34 mouse cellular contexts compared by ENCODE assay signal in the genomic region with DNA sequence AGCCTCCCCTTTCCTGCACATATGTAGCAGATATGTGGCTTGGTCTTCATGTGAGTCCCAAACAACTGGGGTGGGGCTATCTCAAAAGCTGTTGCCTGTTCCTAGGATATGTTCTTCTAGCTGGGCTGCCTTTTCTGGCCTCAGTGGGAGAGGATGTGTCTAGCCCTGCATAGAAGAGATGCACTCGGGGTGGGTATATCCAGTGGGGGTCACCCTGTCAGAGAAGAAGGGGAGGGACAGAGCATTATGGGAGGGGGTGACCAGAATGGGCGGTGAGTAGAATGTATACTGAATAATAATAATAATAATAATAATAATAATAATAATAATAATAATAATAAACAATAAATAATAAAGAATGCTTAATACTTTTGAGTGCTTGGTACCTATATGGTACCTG. TPM values are rescaled to one million over a fixed set of nuclear protein-coding genes. Genes with fewer than 3 reads are reported as not detected.
"Had no signal": no experiment of that assay in that cellular context is flagged by ENCODE, and none has a peak within 500 bp of the region (broad histone marks: within the 10 kb centered on the region; RNA-seq: fewer than 3 reads in every experiment).

No protein-coding gene starts in this region.

- H3K9ac ChIP-seq: embryonic facial prominence, embryonic 12.5 days; embryonic facial prominence, embryonic 13.5 days; embryonic facial prominence, embryonic 15.5 days; forebrain, embryonic 12.5 days; forebrain, embryonic 13.5 days; forebrain, embryonic 15.5 days; forebrain, postnatal 0 days had no signal

- ATAC-seq: forebrain, embryonic 13.5 days; forebrain, embryonic 14.5 days; forebrain, embryonic 15.5 days; forebrain, embryonic 16.5 days; forebrain, postnatal 0 days had no signal

- H3K4me2 ChIP-seq: embryonic facial prominence, embryonic 12.5 days; embryonic facial prominence, embryonic 13.5 days; embryonic facial prominence, embryonic 15.5 days; forebrain, embryonic 12.5 days; forebrain, embryonic 13.5 days; forebrain, embryonic 15.5 days had no signal

- DNase-seq: cerebellum, adult 2 months; cerebellum, adult 8-10 months; cerebellum, adult 9-10 months; cerebellum, adult 9-11 months; cerebellum, postnatal 10 days; cerebellum, postnatal 14 days; cerebellum, postnatal 25 days; cerebellum, postnatal 36 days; embryo, embryonic 11 days; forebrain, postnatal 0 days; gastrocnemius, adult 2 months; gastrocnemius, postnatal 10 days; gastrocnemius, postnatal 14 days; gastrocnemius, postnatal 25 days; gastrocnemius, postnatal 36 days; heart, adult 11 months; heart, adult 18-20 months had no signal

- H3K27me3 ChIP-seq: embryonic facial prominence, embryonic 12.5 days; embryonic facial prominence, embryonic 13.5 days; embryonic facial prominence, embryonic 15.5 days; forebrain, embryonic 12.5 days; forebrain, embryonic 13.5 days; forebrain, embryonic 15.5 days had no signal

- H3K4me1 ChIP-seq: embryonic facial prominence, embryonic 10.5 days; embryonic facial prominence, embryonic 12.5 days; embryonic facial prominence, embryonic 13.5 days; embryonic facial prominence, embryonic 15.5 days; forebrain, embryonic 10.5 days; forebrain, embryonic 12.5 days; forebrain, embryonic 13.5 days; forebrain, embryonic 15.5 days had no signal

- H3K27ac ChIP-seq: embryonic facial prominence, embryonic 10.5 days; embryonic facial prominence, embryonic 12.5 days; embryonic facial prominence, embryonic 13.5 days; embryonic facial prominence, embryonic 15.5 days; forebrain, embryonic 10.5 days; forebrain, embryonic 12.5 days; forebrain, embryonic 13.5 days; forebrain, embryonic 15.5 days; gastrocnemius, adult 2 months had no signal

- H3K4me3 ChIP-seq: embryonic facial prominence, embryonic 10.5 days; embryonic facial prominence, embryonic 12.5 days; embryonic facial prominence, embryonic 13.5 days; embryonic facial prominence, embryonic 15.5 days; erythroblast, embryonic 14.5 days; forebrain, embryonic 10.5 days; forebrain, embryonic 12.5 days; forebrain, embryonic 13.5 days; forebrain, embryonic 15.5 days; gastrocnemius, adult 2 months had no signal

- H3K36me3 ChIP-seq: embryonic facial prominence, embryonic 10.5 days; embryonic facial prominence, embryonic 12.5 days; embryonic facial prominence, embryonic 13.5 days; embryonic facial prominence, embryonic 15.5 days; forebrain, embryonic 10.5 days; forebrain, embryonic 12.5 days; forebrain, embryonic 15.5 days had no signal

- H3K9me3 ChIP-seq: embryonic facial prominence, embryonic 10.5 days; embryonic facial prominence, embryonic 12.5 days; embryonic facial prominence, embryonic 13.5 days; embryonic facial prominence, embryonic 15.5 days; forebrain, embryonic 10.5 days; forebrain, embryonic 12.5 days; forebrain, embryonic 13.5 days; forebrain, embryonic 15.5 days had no signal

RNA-seq across cellular contexts. Expression of a gene that starts 57.8 kb away (rescaled TPM):
- total RNA-seq: common myeloid progenitor, adult 5-6 weeks; forebrain, postnatal 0 days; gastrocnemius, adult 2 months; gastrocnemius, adult 8-10 months; gastrocnemius, postnatal 25 days; granulocyte monocyte progenitor cell, adult 5-6 weeks had no signal
- polyA plus RNA-seq: cerebellum, adult 2 months; cortical plate, adult 2 months; embryonic facial prominence, embryonic 10.5 days; embryonic facial prominence, embryonic 11.5 days; embryonic facial prominence, embryonic 12.5 days; embryonic facial prominence, embryonic 13.5 days; embryonic facial prominence, embryonic 15.5 days; erythroblast, embryonic 14.5 days; forebrain, embryonic 10.5 days; forebrain, embryonic 11.5 days; forebrain, embryonic 12.5 days; forebrain, embryonic 13.5 days; forebrain, embryonic 14.5 days; forebrain, embryonic 15.5 days; forebrain, embryonic 16.5 days; forebrain, postnatal 0 days had no signal
